Mouse (Mus musculus): Measurements from ENCODE around the gene Myo1e.

- no peak for TF ChIP-seq CTCF (IDR thresholded peaks at IDR 0.05; ENCODE audit: control insufficient read depth, insufficient read depth, low read length)
- TF ChIP-seq POLR2A (IDR thresholded peaks at IDR 0.05; ENCODE audit: borderline replicate concordance, control insufficient read depth, low read depth, low read length): no peak
Measured at GRCm38 (mm10) chr9:70277076-70277475, 69.9 kb downstream of the Myo1e start.
